Mouse (Mus musculus): Measurements from ENCODE around the gene Ccl7.

GRCm38 (mm10) chr11:82023769-82024168, 21.7 kb upstream of the Ccl7 start:
- TF ChIP-seq CTCF (conservative IDR thresholded peaks at IDR 0.05; ENCODE audit: low read length) (no peak), POU5F1 (IDR thresholded peaks at IDR 0.05; ENCODE audit: borderline replicate concordance, low read length) (no peak)

All from E14TG2a.4 (cell line).